Mouse (Mus musculus): ENCODE data around the gene E030018B13Rik. TPM values are rescaled to one million over a fixed set of nuclear protein-coding genes. Genes with fewer than 3 reads are reported as not detected.
A peak's percentile ranks its signal among the peaks of the same experiment; 100 is the strongest.

Gene E030018B13Rik
- total and polyA plus RNA-seq, 3 experiments, result 0.07 TPM; not detected in 2

DNA sequence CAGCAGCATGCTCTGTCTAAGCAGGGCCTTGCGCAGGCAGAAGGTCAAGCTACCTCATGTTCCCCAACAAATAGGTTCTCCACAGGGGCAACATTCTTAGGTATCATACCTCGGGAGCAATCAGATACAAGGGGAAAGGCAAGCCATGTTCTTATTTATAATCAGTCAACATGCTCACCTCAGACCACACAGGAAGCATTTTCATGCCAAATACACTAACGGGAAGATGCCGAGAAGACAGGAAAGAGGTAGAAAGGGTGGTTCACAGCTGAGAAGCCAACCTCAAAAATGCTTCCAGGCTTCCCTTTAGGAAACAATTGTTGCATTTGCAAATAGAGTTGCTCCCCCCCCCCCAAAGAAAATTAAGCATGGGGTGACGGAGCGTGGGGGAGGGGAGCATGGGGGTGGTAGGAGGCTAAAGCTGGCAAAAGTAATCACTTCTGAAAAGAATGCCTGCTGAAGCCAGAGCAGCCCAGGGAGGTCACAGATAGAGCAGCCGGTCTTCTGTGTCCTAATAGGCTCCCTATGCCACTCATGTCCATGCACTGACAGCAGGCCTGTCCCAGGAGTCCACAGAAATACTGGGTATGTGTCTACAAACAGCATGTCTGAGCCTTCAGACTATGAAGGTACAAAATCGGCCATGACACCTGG, 5.4 kb downstream of the E030018B13Rik start (continued):
- no peak for TF ChIP-seq USF2 (IDR thresholded peaks at IDR 0.05; ENCODE audit: borderline replicate concordance in 1 of 2, insufficient read depth in 1 of 2, low read depth in 1 of 2, low read length in 2 of 2)
- TF ChIP-seq POLR2AphosphoS2 (IDR thresholded peaks at IDR 0.05; ENCODE audit: low read length), result no peak
- peak; percentile 6; the same call in 1 of the 2 replicates for TF ChIP-seq MAZ (IDR thresholded peaks at IDR 0.05; ENCODE audit: low read depth, low read length)

DNA sequence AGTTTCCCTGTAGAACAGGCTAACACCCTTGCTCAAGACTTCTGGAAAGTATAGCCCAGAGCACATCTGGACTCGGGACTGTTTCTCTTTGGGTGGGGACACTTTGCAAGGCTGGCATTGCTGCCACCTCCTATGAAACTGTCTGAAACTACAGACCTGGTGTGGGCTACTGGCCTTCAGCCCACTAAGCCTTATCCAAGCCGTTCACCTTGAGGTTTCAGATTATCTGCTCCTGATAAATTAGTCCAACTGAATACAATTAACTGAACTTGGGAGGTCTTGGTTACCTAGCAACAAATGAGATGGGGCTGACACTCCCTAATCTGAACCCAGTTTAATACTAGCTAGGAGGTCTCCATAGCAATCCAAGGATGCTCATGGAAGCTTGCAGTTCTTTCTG, 5.9 kb downstream of the E030018B13Rik start:
- peak overlapping the region; percentile 16 to 27; a peak in 3 of 4 replicates for H3K4me3 ChIP-seq (ENCODE audit: control insufficient read depth in 1 of 2, insufficient read depth in 1 of 2, low read depth in 2 of 2, low read length in 2 of 2)
- peak; percentile 80 for DNase-seq (ENCODE audit: low read depth, low spot score)
- peak overlapping the region; percentile 58 for H3K9ac ChIP-seq (ENCODE audit: control insufficient read depth, low read depth, low read length, poor library complexity, severe bottlenecking)
- peaks cover 65% of the 10 kb centered on the region for H3K79me2 ChIP-seq (ENCODE audit: control insufficient read depth, insufficient read depth, low read length, poor library complexity)
- H3K27me3 ChIP-seq (ENCODE audit: control insufficient read depth in 1 of 2, insufficient read depth in 2 of 2, low read length in 2 of 2), result no peaks in the 10 kb centered on the region
- peaks cover 7 to 63% of the 10 kb centered on the region in 2 experiments for H3K36me3 ChIP-seq (ENCODE audit: control insufficient read depth in 1 of 2, insufficient read depth in 2 of 2, low read length in 2 of 2)
- H3K9me3 ChIP-seq (replicated peaks; ENCODE audit: insufficient read depth, low read length), result no peaks in the 10 kb centered on the region
- peak overlapping the region; percentile 97 for H3K27ac ChIP-seq (ENCODE audit: control insufficient read depth, low read depth, low read length)
- TF ChIP-seq GATA1 (IDR thresholded peaks at IDR 0.05; ENCODE audit: low read depth, low read length) (peak; percentile 98), UBTF (IDR thresholded peaks at IDR 0.05; ENCODE audit: borderline replicate concordance, insufficient read depth, low read depth, low read length) (no peak), SIN3A (IDR thresholded peaks at IDR 0.05; ENCODE audit: low read length) (peak; percentile 81), BHLHE40 (IDR thresholded peaks at IDR 0.05; ENCODE audit: borderline replicate concordance, low read depth, low read length) (0 out of 2 replicates have a peak, but pooled peaks have one; percentile 18), CTCF (IDR thresholded peaks at IDR 0.05 in 2 of 3, conservative IDR thresholded peaks at IDR 0.05 in 1 of 3; ENCODE audit: control insufficient read depth in 1 of 3, insufficient read depth in 1 of 3, low read depth in 2 of 3, low read length in 3 of 3, poor library complexity in 1 of 3, severe bottlenecking in 1 of 3) (no peak), ZC3H11A (IDR thresholded peaks at IDR 0.05; ENCODE audit: low read depth, low read length) (no peak), EP300 (IDR thresholded peaks at IDR 0.05; ENCODE audit: low read depth in 1 of 2, low read length in 2 of 2) (peak; percentile 96 to 98), TAL1 (IDR thresholded peaks at IDR 0.05; ENCODE audit: low read length) (peak; percentile 37), TBP (IDR thresholded peaks at IDR 0.05; ENCODE audit: low read depth, low read length) (0 out of 2 replicates have a peak, but pooled peaks have one; percentile 30), RCOR1 (IDR thresholded peaks at IDR 0.05; ENCODE audit: low read depth, low read length) (peak; percentile 77), MYB (IDR thresholded peaks at IDR 0.05; ENCODE audit: low read depth, low read length) (peak; percentile 96), ETS1 (IDR thresholded peaks at IDR 0.05; ENCODE audit: low read depth, low read length) (peak; percentile 89), TCF12 (IDR thresholded peaks at IDR 0.05; ENCODE audit: low read depth, low read length) (peak; percentile 97), E2F4 (IDR thresholded peaks at IDR 0.05; ENCODE audit: borderline replicate concordance, low read depth, low read length) (no peak), CHD1 (IDR thresholded peaks at IDR 0.05; ENCODE audit: low read depth, low read length) (no peak), USF1 (IDR thresholded peaks at IDR 0.05; ENCODE audit: low read depth, low read length) (no peak), MEF2A (IDR thresholded peaks at IDR 0.05; ENCODE audit: extremely low read depth, insufficient replicate concordance, low read depth, low read length, poor library complexity, severe bottlenecking) (0 out of 2 replicates have a peak, but pooled peaks have one; percentile 13), HCFC1 (IDR thresholded peaks at IDR 0.05; ENCODE audit: low read depth, low read length) (no peak), ELF1 (IDR thresholded peaks at IDR 0.05; ENCODE audit: low read depth, low read length) (no peak)
- peaks cover 59 to 73% of the 10 kb centered on the region in 2 experiments for H3K4me1 ChIP-seq (ENCODE audit: control insufficient read depth in 1 of 2, insufficient read depth in 2 of 2, low read length in 2 of 2)

All from MEL (cell line).